Mouse (Mus musculus) cortical plate, adult 2 months (tissue): ENCODE results near the gene Tmem176a.

Experiments
- CTCF ChIP-seq: fragments of 200-500 bp; IDR thresholded peaks from 2 replicates; pipeline ENCODE4 v1.5.1; 2011; ENCODE audit warnings: mild to moderate bottlenecking, control low read depth, low read length; ENCODE audit not compliant: insufficient read depth; ENCODE audit errors: extremely low read depth
- POLR2A ChIP-seq: fragments of 200-500 bp; IDR thresholded peaks from 2 replicates; pipeline ENCODE4 v1.6.1; 2011; ENCODE audit warnings: mild to moderate bottlenecking, low read length, control low read depth; ENCODE audit not compliant: insufficient read depth; ENCODE audit errors: extremely low read depth

GRCm38 (mm10) chr6:48894203-48894602, 53.5 kb downstream of the Tmem176a start:
- TF ChIP-seq POLR2A (no peak), CTCF (no peak)
